Mouse (Mus musculus) left cerebral cortex, adult 18-20 months (tissue): Measurements from ENCODE around the gene Prcd. TPM values are rescaled to one million over a fixed set of nuclear protein-coding genes. Genes with fewer than 3 reads are reported as not detected.
A peak's percentile ranks its signal among the peaks of the same experiment; 100 is the strongest.
"Not testable (repeated sequence)": the region's sequence is repeated elsewhere in the genome, so short reads cannot be mapped to it uniquely, and the experiment has no call there.

Experiments used
- DNase-seq, 2 experiments: peaks; one replicate each; pipeline ENCODE4 v3.0.0; 2021 to 2022; ENCODE audit warnings: low spot score in 2 of 2, mixed read lengths in 1 of 2
- total RNA-seq, 2 experiments: library from RNA; stranded (reverse); gene quantifications; 2 replicates each; pipeline ENCODE4 v1.2.3; 2021

Gene Prcd
- total RNA-seq, 2 experiments from 2014 or later = 3.7 to 7.9 TPM

DNA sequence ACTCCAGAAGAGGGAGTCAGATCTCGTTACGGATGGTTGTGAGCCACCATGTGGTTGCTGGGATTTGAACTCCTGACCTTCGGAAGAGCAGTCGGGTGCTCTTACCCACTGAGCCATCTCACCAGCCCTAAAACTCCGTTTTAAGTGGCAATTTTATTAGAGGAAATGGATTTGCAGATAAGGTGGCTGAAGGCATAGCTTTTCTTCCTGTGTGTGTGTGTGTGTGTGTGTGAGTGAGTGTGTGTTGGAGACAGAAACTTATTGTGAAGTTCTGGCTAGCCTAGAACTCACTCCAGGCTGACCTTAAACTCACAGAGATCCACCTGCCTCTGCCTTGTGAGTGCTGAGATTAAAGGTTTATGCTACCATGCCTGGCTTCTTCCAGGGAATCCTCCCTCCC lies 13.7 kb downstream of the Prcd start:
- DNase-seq = not testable (repeated sequence)

DNA sequence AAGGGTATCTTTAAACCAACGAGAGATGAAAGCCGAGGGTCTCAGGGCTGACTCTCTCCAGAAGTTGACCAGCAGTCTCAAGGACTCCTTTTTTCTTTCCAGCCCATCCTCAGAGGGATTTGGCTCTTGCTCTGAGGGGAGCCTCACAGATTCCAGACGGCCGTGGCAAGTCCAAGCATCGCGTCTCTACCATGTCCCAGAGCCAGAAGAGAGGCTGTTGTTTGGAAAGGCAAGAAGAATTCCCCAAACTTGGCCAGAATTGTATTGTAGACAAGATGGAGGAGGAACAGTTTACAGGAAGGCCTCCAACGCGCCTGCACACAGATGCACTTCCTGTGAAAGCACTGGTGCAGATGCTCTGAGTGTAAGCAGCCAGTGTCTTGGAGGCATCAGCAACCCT lies 14.6 kb downstream of the Prcd start:
- DNase-seq = no peak

DNA sequence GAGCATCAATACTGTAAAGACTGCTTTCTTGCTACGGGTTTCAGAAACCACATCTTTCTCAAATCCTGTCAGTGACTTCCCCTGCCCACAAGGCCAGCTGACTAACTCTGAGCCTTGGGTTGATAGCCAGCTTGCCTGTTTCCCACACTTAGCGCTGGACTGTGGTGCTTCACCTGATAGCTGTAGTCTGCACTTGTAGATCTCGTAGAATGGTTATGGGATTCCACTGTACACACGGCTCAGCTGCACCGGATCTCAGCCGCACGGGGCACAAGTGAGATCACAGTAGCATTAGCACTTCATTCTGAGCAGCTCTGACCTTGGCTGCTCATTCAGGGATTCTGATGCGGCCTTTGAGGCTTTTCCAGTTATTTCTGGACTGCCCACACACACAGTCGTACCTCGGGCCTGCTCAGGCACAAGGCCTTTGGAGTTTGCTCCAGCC lies 15.1 kb downstream of the Prcd start:
- DNase-seq = no peak

GRCm38 (mm10) chr11:116668839-116669238 lies 15.5 kb downstream of the Prcd start:
- DNase-seq = no peak

DNA sequence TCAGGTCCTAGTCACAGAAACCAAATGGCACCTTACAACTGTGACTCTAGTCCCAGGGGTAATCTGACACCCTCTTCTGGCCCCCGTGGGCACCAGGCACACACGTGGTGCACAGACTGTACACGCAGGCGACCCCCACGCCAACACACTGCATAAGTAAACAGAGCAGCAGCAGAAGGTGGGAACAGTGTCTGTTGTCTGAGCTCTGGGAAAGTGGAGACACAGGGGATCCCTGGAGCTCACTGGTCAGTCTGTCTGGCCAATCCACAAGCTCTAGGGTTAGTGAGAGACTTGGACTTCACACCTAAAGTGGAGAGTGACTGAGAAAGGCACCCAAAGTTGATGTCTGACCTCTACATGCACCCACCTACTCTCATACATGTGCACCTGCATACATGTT lies 16.0 kb downstream of the Prcd start:
- no peak for DNase-seq

GRCm38 (mm10) chr11:116669787-116670365 lies 16.5 kb downstream of the Prcd start:
- DNase-seq = no peak

- no peak for DNase-seq
Measured at GRCm38 (mm10) chr11:116670386-116670785, 17.1 kb downstream of the Prcd start.

GRCm38 (mm10) chr11:116671112-116671844 lies 17.9 kb downstream of the Prcd start:
- peak; percentile 97 to 99 for DNase-seq

GRCm38 (mm10) chr11:116671845-116672434 lies 18.6 kb downstream of the Prcd start:
- DNase-seq = no peak

GRCm38 (mm10) chr11:116672595-116672994 lies 19.3 kb downstream of the Prcd start:
- DNase-seq = no peak

DNA sequence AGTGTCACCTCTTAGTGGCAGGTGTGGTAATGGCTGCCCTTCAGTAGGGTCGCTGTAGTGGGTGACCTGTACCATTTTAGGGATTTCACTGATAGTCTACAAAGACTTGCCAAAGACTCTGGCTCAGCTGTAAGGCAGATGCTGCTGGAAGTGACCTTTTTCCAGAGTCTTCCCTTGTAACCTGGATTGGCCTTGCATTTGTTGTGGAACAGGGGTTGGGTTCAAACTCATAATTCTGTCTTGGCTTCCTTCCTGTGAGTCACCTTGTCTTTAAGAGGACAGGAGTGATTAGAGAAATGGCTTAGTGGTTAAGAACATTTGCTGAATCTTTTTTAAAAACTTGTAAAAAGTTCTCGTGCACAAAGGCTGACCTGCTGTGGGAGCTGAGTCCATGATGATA lies 20.1 kb downstream of the Prcd start:
- no peak for DNase-seq

GRCm38 (mm10) chr11:116674616-116675379 lies 21.5 kb downstream of the Prcd start:
- DNase-seq = no peak

GRCm38 (mm10) chr11:116675429-116675828 lies 22.1 kb downstream of the Prcd start:
- not testable (repeated sequence) for DNase-seq

GRCm38 (mm10) chr11:116676175-116676976 lies 23.0 kb downstream of the Prcd start:
- DNase-seq = no peak

- no peak for DNase-seq
Measured at GRCm38 (mm10) chr11:116677711-116678441, 24.5 kb downstream of the Prcd start.

- DNase-seq = no peak
Measured at GRCm38 (mm10) chr11:116679148-116679547, 25.8 kb downstream of the Prcd start.

DNA sequence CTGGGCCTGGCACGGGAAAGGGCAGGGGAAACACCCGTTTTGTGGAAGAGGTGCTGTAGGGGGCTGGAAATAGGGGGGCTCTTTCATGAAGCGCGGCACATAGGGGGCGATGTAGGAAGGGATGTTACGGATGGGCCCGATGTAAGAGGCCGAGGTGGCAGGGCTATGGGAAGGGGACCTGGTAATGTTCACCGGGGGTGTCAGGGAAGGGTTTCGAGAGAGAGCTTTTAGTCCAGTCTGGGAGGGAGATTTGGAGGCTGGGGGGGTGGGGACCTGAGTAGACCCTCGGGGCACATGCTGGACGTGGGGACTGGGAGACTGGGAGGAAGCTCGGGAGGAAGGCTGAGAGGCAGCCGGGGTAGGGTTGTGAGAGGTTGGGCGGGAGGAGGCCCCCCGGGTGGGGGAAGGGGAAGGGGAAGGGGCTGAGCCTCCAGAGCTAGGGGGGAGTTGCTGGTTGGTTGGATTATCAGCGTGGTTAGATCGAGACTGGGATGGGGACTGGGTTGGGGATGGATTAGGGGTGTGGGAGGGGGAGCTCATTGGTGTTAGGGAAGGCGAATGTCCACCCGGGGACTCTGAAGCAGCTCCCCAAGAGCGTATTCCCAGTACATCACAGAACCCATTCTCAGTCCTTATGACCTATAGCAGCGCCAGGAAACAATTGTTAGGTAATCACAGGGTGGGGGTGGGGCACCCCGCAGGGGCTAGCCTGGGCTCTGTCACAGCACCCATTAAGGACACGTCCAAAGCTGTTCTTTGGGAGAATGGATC lies 27.2 kb downstream of the Prcd start:
- DNase-seq = no peak

- no peak for DNase-seq
Measured at GRCm38 (mm10) chr11:116681147-116681546, 27.8 kb downstream of the Prcd start.

DNA sequence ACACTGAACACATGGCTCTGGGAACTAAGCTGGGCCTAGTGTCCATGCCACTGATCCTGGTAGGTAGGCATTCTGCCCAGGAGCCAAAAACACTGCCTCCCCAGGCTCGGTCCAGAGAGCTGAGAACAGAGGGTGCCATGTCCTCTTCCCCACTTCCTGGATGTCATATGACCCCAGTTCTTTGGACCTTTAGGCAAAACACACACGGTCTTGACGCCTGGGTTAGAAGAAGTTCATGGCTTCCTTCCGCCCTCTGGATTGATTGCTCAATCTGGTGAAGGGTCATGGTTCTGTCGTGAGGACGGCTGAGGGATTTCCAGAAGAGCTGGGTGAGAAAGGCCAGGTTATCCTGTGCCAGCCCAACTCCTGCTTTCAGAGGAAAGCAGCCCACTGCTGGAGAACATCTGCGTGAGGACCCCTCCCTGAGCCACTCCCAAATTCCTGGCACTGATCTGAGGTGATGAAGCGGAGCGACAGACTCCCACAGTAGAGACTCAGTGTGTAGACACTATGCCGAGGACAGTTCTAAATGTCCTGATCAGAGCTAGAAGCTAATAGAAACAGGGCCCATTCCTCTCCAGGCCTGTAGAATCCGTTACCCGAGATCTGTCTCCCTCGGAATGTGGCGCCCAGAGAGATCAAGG lies 29.3 kb downstream of the Prcd start:
- no peak for DNase-seq
